ENCODE assay signal across 31 mouse cellular contexts in the genomic region with DNA sequence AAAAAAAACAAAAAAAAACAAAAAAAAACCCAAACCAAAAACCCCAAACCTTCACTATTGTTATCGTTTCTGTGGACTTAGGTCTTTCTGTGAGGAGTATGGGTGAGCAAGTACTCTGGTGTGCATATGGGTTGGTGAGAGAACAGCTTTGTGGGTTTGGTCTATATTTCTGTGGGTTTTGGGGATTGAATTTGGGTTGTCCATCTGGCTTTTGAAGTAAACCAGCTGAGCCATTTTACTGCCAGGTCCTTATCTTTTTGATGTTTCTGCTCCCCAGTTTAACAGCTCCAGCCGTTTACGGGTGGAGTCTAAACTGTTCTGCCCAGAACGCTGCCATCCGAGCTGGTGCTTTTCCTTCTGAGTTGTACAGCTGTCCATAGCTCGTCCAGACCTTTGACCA. TPM values are rescaled to one million over a fixed set of nuclear protein-coding genes. Genes with fewer than 3 reads are reported as not detected.
DNase-seq lines count a peak whose midpoint lies in the region; ATAC-seq and TF ChIP-seq lines count a peak whose summit lies in the region.
"Had no signal": no experiment of that assay in that cellular context is flagged by ENCODE, and none has a peak within 500 bp of the region (broad histone marks: within the 10 kb centered on the region; RNA-seq: fewer than 3 reads in every experiment).

No protein-coding gene starts in this region.

- ATAC-seq in G1E (ENCODE audit: extremely low read depth, insufficient number of reproducible peaks, low FRiP score, poor library complexity, severe bottlenecking) = 0 out of 2 replicates have a peak, but pooled peaks have one; percentile 3
- no peak for ATAC-seq in liver, embryonic 13.5 days (ENCODE audit: low read depth)
- peak; percentile 28 for ATAC-seq in megakaryocyte-erythroid progenitor cell, adult 5-6 weeks (replicated peaks; ENCODE audit: low FRiP score, low TSS enrichment, poor library complexity, severe bottlenecking)
- no peak for ATAC-seq in hindbrain, embryonic 16.5 days
- no peak for ATAC-seq in activated CD4-positive, CD25-positive, alpha-beta regulatory T cell, adult 4 months
- ATAC-seq: CD4-positive, CD25-positive, alpha-beta regulatory T cell, adult 4 months; forebrain, embryonic 16.5 days; midbrain, embryonic 16.5 days had no signal

- WGBS in liver, embryonic 13.5 days (ENCODE audit: insufficient replicate concordance) = 10% methylated on average over 6 of the region's 6 CpGs
- WGBS in hindbrain, embryonic 16.5 days = 83% methylated on average over 6 of the region's 6 CpGs

- H3K9ac ChIP-seq in liver, embryonic 13.5 days = peak overlapping the region; percentile 60
- H3K9ac ChIP-seq in hindbrain, embryonic 16.5 days (ENCODE audit: low read depth, low read length) = no peak overlapping the region
- H3K9ac ChIP-seq: heart, embryonic 13.5 days; hindbrain, embryonic 12.5 days; kidney, embryonic 15.5 days; limb, embryonic 15.5 days; neural tube, embryonic 15.5 days had no signal

- no peaks in the 10 kb centered on the region; the same call in 1 of the 2 replicates for H3K27me3 ChIP-seq in G1E (ENCODE audit: insufficient read depth, low read length)
- no peaks in the 10 kb centered on the region for H3K27me3 ChIP-seq in erythroblast, embryonic 14.5 days (ENCODE audit: control insufficient read depth)
- H3K27me3 ChIP-seq in liver, embryonic 13.5 days = no peaks in the 10 kb centered on the region
- H3K27me3 ChIP-seq in hindbrain, embryonic 16.5 days (replicated peaks; ENCODE audit: control insufficient read depth, insufficient read depth, low read length) = no peaks in the 10 kb centered on the region
- H3K27me3 ChIP-seq: heart, embryonic 13.5 days; hindbrain, embryonic 12.5 days; kidney, embryonic 15.5 days; limb, embryonic 15.5 days; megakaryocyte, embryonic 14.5 days; neural tube, embryonic 15.5 days had no signal

- H3K4me3 ChIP-seq in G1E (ENCODE audit: low read depth, low read length) = no peak overlapping the region; the same call in 1 of the 2 replicates
- H3K4me3 ChIP-seq in erythroblast, embryonic 14.5 days (replicated peaks) = peak overlapping the region; percentile 55
- peak overlapping the region; percentile 29 for H3K4me3 ChIP-seq in liver, embryonic 13.5 days (replicated peaks)
- no peak overlapping the region for H3K4me3 ChIP-seq in hindbrain, embryonic 16.5 days (ENCODE audit: low read length)
- H3K4me3 ChIP-seq: forebrain, embryonic 10.5 days; heart, embryonic 13.5 days; hindbrain, embryonic 12.5 days; kidney, embryonic 15.5 days; limb, embryonic 15.5 days; megakaryocyte, embryonic 14.5 days; neural tube, embryonic 15.5 days had no signal

- TF ChIP-seq CTCF in G1E (IDR thresholded peaks at IDR 0.05; ENCODE audit: low read depth, low read length) = no peak

- H3K4me1 ChIP-seq in G1E (ENCODE audit: insufficient read depth, low read depth, low read length) = peaks cover 68% of the 10 kb centered on the region
- H3K4me1 ChIP-seq in erythroblast, embryonic 14.5 days (ENCODE audit: control insufficient read depth) = peaks cover 73% of the 10 kb centered on the region
- peaks cover 52% of the 10 kb centered on the region for H3K4me1 ChIP-seq in liver, embryonic 13.5 days (replicated peaks)
- H3K4me1 ChIP-seq in hindbrain, embryonic 16.5 days (ENCODE audit: control insufficient read depth, insufficient read depth, low read depth, low read length) = peaks cover 11% of the 10 kb centered on the region

- H3K9me3 ChIP-seq in G1E (replicated peaks) = peaks cover 3% of the 10 kb centered on the region; the same call in 1 of the 2 replicates
- H3K9me3 ChIP-seq in erythroblast, embryonic 14.5 days (ENCODE audit: control insufficient read depth, low read length) = peaks cover 4% of the 10 kb centered on the region
- 0 out of 2 replicates have a peak, but pooled peaks cover 4% of the 10 kb centered on the region for H3K9me3 ChIP-seq in liver, embryonic 13.5 days (replicated peaks)
- H3K9me3 ChIP-seq in hindbrain, embryonic 16.5 days (ENCODE audit: control insufficient read depth, low read length) = no peaks in the 10 kb centered on the region
- H3K9me3 ChIP-seq: forebrain, embryonic 10.5 days; heart, embryonic 13.5 days; hindbrain, embryonic 12.5 days; kidney, embryonic 15.5 days; limb, embryonic 15.5 days; megakaryocyte, embryonic 14.5 days; neural tube, embryonic 15.5 days had no signal

- H3K36me3 ChIP-seq in G1E (replicated peaks) = peaks cover 69% of the 10 kb centered on the region
- peaks cover 67% of the 10 kb centered on the region for H3K36me3 ChIP-seq in erythroblast, embryonic 14.5 days (ENCODE audit: control insufficient read depth)
- H3K36me3 ChIP-seq in liver, embryonic 13.5 days = peaks cover 54% of the 10 kb centered on the region
- peaks cover 30% of the 10 kb centered on the region for H3K36me3 ChIP-seq in hindbrain, embryonic 16.5 days (ENCODE audit: control insufficient read depth, insufficient read depth, low read length)

- peak overlapping the region; percentile 61 for H3K4me2 ChIP-seq in liver, embryonic 13.5 days
- no peak overlapping the region for H3K4me2 ChIP-seq in hindbrain, embryonic 16.5 days (ENCODE audit: low read length)
- H3K4me2 ChIP-seq: heart, embryonic 13.5 days; hindbrain, embryonic 12.5 days; kidney, embryonic 15.5 days; limb, embryonic 15.5 days; neural tube, embryonic 15.5 days had no signal

- H3K27ac ChIP-seq in liver, embryonic 13.5 days = peak overlapping the region; percentile 83
- no peak overlapping the region for H3K27ac ChIP-seq in hindbrain, embryonic 16.5 days (ENCODE audit: low read depth, low read length)
- H3K27ac ChIP-seq: forebrain, embryonic 10.5 days; heart, embryonic 13.5 days; hindbrain, embryonic 12.5 days; kidney, embryonic 15.5 days; limb, embryonic 15.5 days; neural tube, embryonic 15.5 days had no signal

- DNase-seq in G1E (ENCODE audit: low spot score) = peak; percentile 51
- DNase-seq in liver, embryonic 13.5 days = no peak
- no peak for DNase-seq in left cerebral cortex, adult 18-20 months (ENCODE audit: low spot score in 2 of 2)
- DNase-seq: adrenal gland, adult 8-10 months; cerebellum, adult 2 months; cerebellum, postnatal 36 days; embryo, embryonic 11 days; gastrocnemius, postnatal 14 days; heart, adult 11 months; heart, postnatal 14 days; kidney, adult 11 months; left cerebral cortex, postnatal 4 days; lung, postnatal 10 days; right cerebral cortex, adult 18-20 months; right cerebral cortex, postnatal 4 days; thymus, adult 18-20 months; thymus, postnatal 36 days had no signal

RNA-seq across cellular contexts. Expression of a gene that starts 14.8 kb away (rescaled TPM):
- 116 and 130 TPM in 2 replicates for total RNA-seq in G1E (2014; fragmentation: Nextera tagmentation)
- total RNA-seq in G1E (2017) = 121 and 153 TPM in 2 replicates
- polyA plus RNA-seq in G1E (2012) = 145 and 147 TPM in 2 replicates
- 3.1 and 3.4 TPM in 2 replicates for polyA plus RNA-seq in erythroblast, embryonic 14.5 days (2012)
- polyA plus RNA-seq in liver, embryonic 13.5 days (2015; fragmentation: Nextera tagmentation; extraction: Ambion mirVana) = 105 and 118 TPM in 2 replicates
- 170 and 201 TPM in 2 replicates for total RNA-seq in megakaryocyte-erythroid progenitor cell, adult 5-6 weeks (2014; fragmentation: Nextera tagmentation)
- total RNA-seq in megakaryocyte-erythroid progenitor cell, adult 5-6 weeks (2017) = 271 and 318 TPM in 2 replicates
- 10 to 100 TPM; 47.0 to 50.2 TPM for total RNA-seq in left cerebral cortex, adult 18-20 months (2021)
- 56.3 and 63.9 TPM in 2 replicates for polyA plus RNA-seq in hindbrain, embryonic 16.5 days (2015; fragmentation: Nextera tagmentation; extraction: Ambion mirVana)
- polyA plus RNA-seq in activated CD4-positive, CD25-positive, alpha-beta regulatory T cell, adult 4 months (2017; shearing (Covaris generic)) = 10 to 100 TPM; 55.0 to 74.4 TPM

RNA-seq across cellular contexts. Expression of a gene that starts 15.8 kb away (rescaled TPM):
- total RNA-seq in G1E (2014; fragmentation: Nextera tagmentation) (145 and 160 TPM in 2 replicates), G1E (2017) (68.6 and 76.6 TPM in 2 replicates)
- polyA plus RNA-seq in G1E (2012) = 405 and 501 TPM in 2 replicates
- 65.5 and 65.9 TPM in 2 replicates for polyA plus RNA-seq in erythroblast, embryonic 14.5 days (2012)
- 31.9 and 34.9 TPM in 2 replicates for polyA plus RNA-seq in liver, embryonic 13.5 days (2015; fragmentation: Nextera tagmentation; extraction: Ambion mirVana)
- 370 and 401 TPM in 2 replicates for total RNA-seq in megakaryocyte-erythroid progenitor cell, adult 5-6 weeks (2014; fragmentation: Nextera tagmentation)
- 268 and 296 TPM in 2 replicates for total RNA-seq in megakaryocyte-erythroid progenitor cell, adult 5-6 weeks (2017)
- total RNA-seq in left cerebral cortex, adult 18-20 months (2021) = 100 to 1,000 TPM; 113 to 123 TPM
- 50.6 and 88.5 TPM in 2 replicates for polyA plus RNA-seq in hindbrain, embryonic 16.5 days (2015; fragmentation: Nextera tagmentation; extraction: Ambion mirVana)
- polyA plus RNA-seq in activated CD4-positive, CD25-positive, alpha-beta regulatory T cell, adult 4 months (2017; shearing (Covaris generic)) = 10 to 100 TPM; 42.8 to 46.3 TPM

RNA-seq across cellular contexts. Expression of a gene that starts 16.2 kb away (rescaled TPM):
- total RNA-seq in G1E (2014; fragmentation: Nextera tagmentation) (72.0 and 132 TPM in 2 replicates), G1E (2017) (9.8 and 11.8 TPM in 2 replicates)
- polyA plus RNA-seq in G1E (2012) = 54.8 and 73.3 TPM in 2 replicates
- polyA plus RNA-seq in erythroblast, embryonic 14.5 days (2012) = 1.9 and 3.3 TPM in 2 replicates
- polyA plus RNA-seq in liver, embryonic 13.5 days (2015; fragmentation: Nextera tagmentation; extraction: Ambion mirVana) = 19.5 and 23.8 TPM in 2 replicates
- 139 and 168 TPM in 2 replicates for total RNA-seq in megakaryocyte-erythroid progenitor cell, adult 5-6 weeks (2014; fragmentation: Nextera tagmentation)
- 21.3 and 28.9 TPM in 2 replicates for total RNA-seq in megakaryocyte-erythroid progenitor cell, adult 5-6 weeks (2017)
- total RNA-seq in left cerebral cortex, adult 18-20 months (2021) = 10 to 100 TPM; 26.1 to 33.3 TPM
- 15.4 and 22.5 TPM in 2 replicates for polyA plus RNA-seq in hindbrain, embryonic 16.5 days (2015; fragmentation: Nextera tagmentation; extraction: Ambion mirVana)
- polyA plus RNA-seq in activated CD4-positive, CD25-positive, alpha-beta regulatory T cell, adult 4 months (2017; shearing (Covaris generic)) = 10 to 100 TPM; 13.5 to 17.5 TPM

RNA-seq across cellular contexts. Expression of a gene that starts 57.5 kb away (rescaled TPM):
- 1.9 and 4.1 TPM in 2 replicates for total RNA-seq in G1E (2014; fragmentation: Nextera tagmentation)
- 7.6 and 8.0 TPM in 2 replicates for total RNA-seq in G1E (2017)
- 15.0 and 16.4 TPM in 2 replicates for polyA plus RNA-seq in G1E (2012)
- 0.04 and 0.06 TPM in 2 replicates for polyA plus RNA-seq in erythroblast, embryonic 14.5 days (2012)
- 2.7 and 2.9 TPM in 2 replicates for polyA plus RNA-seq in liver, embryonic 13.5 days (2015; fragmentation: Nextera tagmentation; extraction: Ambion mirVana)
- 0.55 and 2.1 TPM in 2 replicates for total RNA-seq in megakaryocyte-erythroid progenitor cell, adult 5-6 weeks (2014; fragmentation: Nextera tagmentation)
- 2.0 and 3.8 TPM in 2 replicates for total RNA-seq in megakaryocyte-erythroid progenitor cell, adult 5-6 weeks (2017)
- total RNA-seq in left cerebral cortex, adult 18-20 months (2021) = 1 to 10 TPM; 7.8 to 8.4 TPM
- 6.1 and 7.2 TPM in 2 replicates for polyA plus RNA-seq in hindbrain, embryonic 16.5 days (2015; fragmentation: Nextera tagmentation; extraction: Ambion mirVana)
- polyA plus RNA-seq in activated CD4-positive, CD25-positive, alpha-beta regulatory T cell, adult 4 months (2017; shearing (Covaris generic)) = 1 to 10 TPM; 1.5 to 2.9 TPM

Comparison
In these comparisons a context has a peak if more than half of its experiments do, and no peak if none do; other contexts are left out.
1. ATAC-seq: peak in G1E (single experiment) and megakaryocyte-erythroid progenitor cell, adult 5-6 weeks (single experiment); none in liver, embryonic 13.5 days (single experiment), hindbrain, embryonic 16.5 days (single experiment) and activated CD4-positive, CD25-positive, alpha-beta regulatory T cell, adult 4 months (single experiment).
2. H3K4me3 ChIP-seq: peak in erythroblast, embryonic 14.5 days (single experiment) and liver, embryonic 13.5 days (single experiment); none in G1E (single experiment) and hindbrain, embryonic 16.5 days (single experiment).
3. RNA of a gene that starts 14.8 kb away (polyA plus RNA-seq): 145 to 147 TPM in G1E, 105 to 118 TPM in liver, embryonic 13.5 days, 55.0 to 74.4 TPM in activated CD4-positive, CD25-positive, alpha-beta regulatory T cell, adult 4 months and 56.3 to 63.9 TPM in hindbrain, embryonic 16.5 days; 3.1 to 3.4 TPM in erythroblast, embryonic 14.5 days; every median in the first group is over 10 times any median in the second.